Mouse (Mus musculus) brain, embryonic 14.5 days (tissue): Measurements from ENCODE around the gene Pde4d.

Experiments used
- CTCF ChIP-seq: fragments of 200-500 bp; IDR thresholded peaks from 2 replicates; pipeline ENCODE4 v1.5.1; 2012; ENCODE audit warnings: inconsistent platforms, mild to moderate bottlenecking, moderate library complexity, borderline replicate concordance; ENCODE audit not compliant: insufficient read depth, insufficient read length; ENCODE audit errors: extremely low read depth
- POLR2A ChIP-seq: fragments of 200-500 bp; IDR thresholded peaks from 2 replicates; pipeline ENCODE4 v1.6.1; 2012; ENCODE audit warnings: mild to moderate bottlenecking, inconsistent platforms, borderline replicate concordance; ENCODE audit not compliant: poor library complexity, insufficient read depth, insufficient read length, severe bottlenecking; ENCODE audit errors: extremely low read depth

DNA sequence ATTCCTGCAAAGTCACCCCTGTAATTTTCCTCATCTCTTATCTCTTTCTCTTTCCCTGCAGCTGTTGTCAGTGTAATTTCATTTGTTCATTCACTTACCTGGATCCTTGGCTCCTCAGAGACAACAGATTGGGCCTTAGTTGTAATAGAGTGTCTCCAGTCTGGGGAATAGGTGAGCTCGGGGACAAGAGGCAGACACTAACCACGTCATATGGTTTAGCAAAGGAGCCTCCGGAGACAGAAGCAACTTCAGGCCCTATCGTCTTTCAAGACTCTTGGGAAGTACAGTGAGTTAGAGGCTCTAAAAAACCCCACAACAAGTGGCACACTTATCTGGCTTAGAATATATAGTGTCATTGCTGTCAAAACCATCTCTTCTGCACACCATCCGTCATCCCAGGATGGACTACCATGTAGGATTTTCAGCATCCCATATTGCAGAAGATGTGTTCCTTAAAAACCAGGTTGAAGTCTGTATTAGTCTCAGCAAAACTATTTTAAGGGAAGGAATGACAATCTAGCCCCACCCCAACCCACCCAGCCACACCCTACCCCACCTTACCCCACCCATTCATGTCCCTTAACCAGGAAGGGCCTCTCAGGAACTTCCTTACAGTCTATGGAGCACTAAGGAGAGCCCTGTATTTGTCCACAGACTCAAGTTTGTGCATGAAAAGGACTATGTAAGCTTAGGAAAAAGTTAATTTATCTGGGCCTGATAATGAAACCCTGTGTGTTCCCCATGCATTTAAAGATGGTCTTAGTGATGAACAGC, 1356.6 kb downstream of the Pde4d start:
- no peak for TF ChIP-seq POLR2A
- no peak for TF ChIP-seq CTCF
